Mouse (Mus musculus) limb, embryonic 14.5 days (tissue): ENCODE data around the gene Tsc2. TPM values are rescaled to one million over a fixed set of nuclear protein-coding genes. Genes with fewer than 3 reads are reported as not detected.

ENCODE experiments used
- ATAC-seq: fragments of 200-750 bp; cut with Nextera tagmentation; 2 replicates; pipeline ENCODE4 v1.8.0; 2017; ENCODE audit warnings: low read depth, moderate number of reproducible peaks, moderate TSS enrichment; ENCODE audit not compliant: low FRiP score
- DNase-seq: peaks from one replicate; pipeline ENCODE4 v3.0.0-alpha.2; 2015; ENCODE audit warnings: low spot score
- H3K27ac ChIP-seq: fragments of 300-500 bp; sonication (generic); replicated peaks from 2 replicates; pipeline ENCODE4 v1.5.1; 2014; ENCODE audit warnings: low read depth, mild to moderate bottlenecking, low read length, moderate library complexity, mixed read lengths
- H3K27me3 ChIP-seq: fragments of 300-500 bp; sonication (generic); 2 replicates; pipeline ENCODE4 v1.6.1; 2014; ENCODE audit warnings: low read length, mixed read lengths; ENCODE audit not compliant: control insufficient read depth, insufficient read depth
- H3K36me3 ChIP-seq: fragments of 300-500 bp; sonication (generic); 2 replicates; pipeline ENCODE4 v1.6.1; 2014; ENCODE audit warnings: mild to moderate bottlenecking, low read length, moderate library complexity, mixed read lengths; ENCODE audit not compliant: control insufficient read depth, insufficient read depth
- H3K4me1 ChIP-seq: fragments of 300-500 bp; sonication (generic); 2 replicates; pipeline ENCODE4 v1.6.1; 2014; ENCODE audit warnings: antibody characterized with exemption, low read length, mixed read lengths; ENCODE audit not compliant: control insufficient read depth, insufficient read depth
- H3K4me2 ChIP-seq: fragments of 300-500 bp; sonication (generic); replicated peaks from 2 replicates; pipeline ENCODE4 v1.6.1; 2014; ENCODE audit warnings: low read depth, mild to moderate bottlenecking, low read length, moderate library complexity; ENCODE audit not compliant: severe bottlenecking
- H3K4me3 ChIP-seq: fragments of 300-500 bp; sonication (generic); replicated peaks from 2 replicates; pipeline ENCODE4 v1.5.1; 2014; ENCODE audit warnings: low read length
- H3K9ac ChIP-seq: fragments of 300-500 bp; sonication (generic); 2 replicates; pipeline ENCODE4 v1.6.1; 2014; ENCODE audit warnings: mild to moderate bottlenecking, low read depth, low read length, moderate library complexity; ENCODE audit not compliant: severe bottlenecking
- H3K9me3 ChIP-seq: fragments of 300-500 bp; sonication (generic); 2 replicates; pipeline ENCODE4 v1.6.1; 2016; ENCODE audit warnings: low read length; ENCODE audit not compliant: control insufficient read depth
- POLR2A ChIP-seq: fragments of 200-500 bp; IDR thresholded peaks from 2 replicates; pipeline ENCODE4 v1.8.0; 2012; ENCODE audit warnings: inconsistent platforms, mild to moderate bottlenecking, moderate library complexity, borderline replicate concordance; ENCODE audit not compliant: insufficient read depth, insufficient read length; ENCODE audit errors: extremely low read depth
- WGBS: fragments of 180-500 bp; shearing (Covaris S2); extraction: QIAGEN DNeasy Blood & Tissue Kit; methylation state at CpG from one replicate; pipeline ENCODE4 v1.1.7; 2014; 5-methylcytosine and 5-hydroxymethylcytosine counted together
- polyA plus RNA-seq, 2 experiments: library from polyadenylated mRNA; depleted of rRNA in 1 of 2; stranded (reverse) in 1 of 2; unstranded in 1 of 2; fragments of >200 nt; fragmentation: Nextera tagmentation in 1 of 2; extraction: Ambion mirVana in 1 of 2; gene quantifications; 2 replicates each; pipeline versions ENCODE4 v1.2.1 to v1.2.3; 2012 to 2014

Gene Tsc2
- polyA plus RNA-seq, 2 experiments: 62.9 to 162 TPM

DNA sequence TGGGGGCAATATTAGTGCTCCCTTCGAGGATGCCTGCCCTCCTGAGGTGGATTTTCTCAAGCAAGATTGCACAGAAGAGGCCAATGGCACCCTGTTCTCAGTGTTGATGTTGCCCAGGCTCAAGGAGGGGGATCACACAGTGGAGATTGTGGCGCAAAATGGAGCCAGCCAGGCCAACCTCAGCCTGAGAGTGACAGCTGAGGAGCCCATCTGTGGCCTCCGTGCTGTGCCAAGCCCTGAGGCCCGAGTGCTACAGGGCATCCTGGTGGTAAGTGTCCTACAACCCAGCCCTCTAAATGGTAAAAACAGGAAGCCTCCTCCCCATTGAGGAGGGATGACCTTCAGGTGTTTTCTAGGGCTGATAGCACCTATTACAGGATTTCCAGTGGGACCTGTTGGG, 62.6 kb downstream of the Tsc2 start:
- H3K9ac ChIP-seq: no peak overlapping the region
- no peak for DNase-seq
- H3K4me3 ChIP-seq: no peak overlapping the region
- no peak for TF ChIP-seq POLR2A
- H3K36me3 ChIP-seq: peaks cover 97% of the 10 kb centered on the region
- ATAC-seq: no peak
- H3K27me3 ChIP-seq: no peaks in the 10 kb centered on the region
- H3K4me1 ChIP-seq: no peaks in the 10 kb centered on the region
- WGBS: 85% methylated on average over 4 of the region's 4 CpGs
- H3K9me3 ChIP-seq: no peaks in the 10 kb centered on the region
- H3K27ac ChIP-seq: no peak overlapping the region
- H3K4me2 ChIP-seq: no peak overlapping the region

DNA sequence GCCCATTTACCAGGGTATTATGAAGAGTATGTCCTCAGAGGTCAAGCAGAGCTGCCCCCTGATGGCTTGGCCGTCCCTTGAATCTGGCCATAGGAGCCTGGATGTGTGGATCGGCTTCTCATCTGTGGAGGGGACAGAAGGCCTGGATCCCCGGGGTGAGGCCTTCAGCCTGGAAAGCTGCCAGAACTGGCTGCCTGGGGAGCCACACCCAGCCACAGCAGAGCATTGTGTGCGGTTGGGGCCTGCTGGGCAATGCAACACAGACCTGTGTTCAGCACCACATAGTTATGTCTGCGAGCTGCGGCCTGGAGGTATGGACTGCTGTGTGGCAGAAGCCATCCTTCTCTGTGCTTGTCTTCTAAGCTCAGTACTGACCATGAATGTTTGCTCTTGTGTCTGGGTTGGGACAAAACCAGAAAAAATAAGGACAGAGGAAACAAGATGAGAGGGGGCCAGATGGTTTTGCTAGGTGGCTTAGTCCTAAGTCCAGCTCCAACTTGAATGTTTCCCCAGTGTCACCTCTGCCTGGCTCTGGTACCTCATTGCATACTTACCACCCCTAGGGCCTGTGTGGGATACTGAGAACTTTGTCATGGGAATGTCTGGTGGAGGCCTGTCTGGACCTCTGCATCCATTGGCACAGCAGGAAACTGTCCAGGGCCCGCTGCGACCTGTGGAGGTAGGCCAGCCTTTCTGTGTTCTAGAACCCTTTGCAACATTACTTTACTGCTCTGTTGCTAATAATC, 65.2 kb downstream of the Tsc2 start:
- Histone ChIP-seq H3K4me1 (no peaks in the 10 kb centered on the region), H3K27me3 (no peaks in the 10 kb centered on the region), H3K9ac (no peak overlapping the region), H3K4me3 (no peak overlapping the region), H3K9me3 (no peaks in the 10 kb centered on the region), H3K4me2 (no peak overlapping the region), H3K27ac (no peak overlapping the region), H3K36me3 (peaks cover 79% of the 10 kb centered on the region)
- ATAC-seq (no peak), DNase-seq (no peak)
- TF ChIP-seq POLR2A: no peak
- whole genome bisulfite sequencing: 74% methylated on average over 8 of the region's 8 CpGs

DNA sequence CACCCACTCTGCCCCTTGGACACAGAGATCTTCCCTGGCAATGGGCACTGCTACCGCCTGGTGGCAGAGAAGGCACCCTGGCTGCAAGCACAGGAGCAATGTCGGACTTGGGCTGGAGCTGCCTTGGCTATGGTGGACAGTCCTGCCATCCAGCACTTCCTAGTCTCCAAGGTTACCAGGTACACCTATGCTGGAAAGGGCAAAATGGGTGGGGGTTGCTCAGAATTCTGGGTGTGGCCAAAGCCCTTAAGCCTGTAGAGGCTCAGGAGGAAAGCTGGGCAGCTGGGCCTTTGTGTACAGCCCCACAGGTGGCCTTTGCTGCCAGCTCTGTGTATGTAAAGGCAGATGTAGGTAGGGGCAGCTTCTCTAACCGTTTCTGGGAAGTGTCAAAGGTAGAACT, 66.6 kb downstream of the Tsc2 start:
- no peaks in the 10 kb centered on the region for H3K27me3 ChIP-seq
- no peak overlapping the region for H3K9ac ChIP-seq
- no peaks in the 10 kb centered on the region for H3K9me3 ChIP-seq
- no peak for TF ChIP-seq POLR2A
- DNase-seq (no peak), ATAC-seq (no peak)
- no peaks in the 10 kb centered on the region for H3K4me1 ChIP-seq
- H3K4me3 ChIP-seq: no peak overlapping the region
- WGBS: 82% methylated on average over 3 of the region's 3 CpGs
- H3K4me2 ChIP-seq: no peak overlapping the region
- H3K36me3 ChIP-seq: peaks cover 64% of the 10 kb centered on the region
- H3K27ac ChIP-seq: no peak overlapping the region

DNA sequence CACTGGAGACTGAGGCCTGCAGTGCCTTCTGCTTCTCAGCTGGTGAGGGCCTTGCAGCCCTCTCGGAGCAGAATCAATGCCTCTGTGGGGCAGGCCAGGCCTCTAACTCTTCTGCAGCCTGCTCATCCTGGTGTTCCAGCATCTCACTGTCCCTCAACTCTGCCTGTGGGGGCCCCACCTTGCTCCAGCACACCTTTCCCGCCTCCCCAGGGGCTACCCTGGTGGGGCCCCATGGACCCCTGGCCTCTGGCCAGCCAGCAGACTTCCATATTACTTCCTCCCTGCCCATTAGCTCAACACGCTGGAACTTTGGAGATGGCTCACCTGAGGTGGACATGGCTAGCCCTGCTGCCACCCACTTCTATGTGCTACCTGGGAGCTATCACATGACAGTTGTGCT, 67.3 kb downstream of the Tsc2 start:
- no peak for TF ChIP-seq POLR2A
- Histone ChIP-seq H3K27ac (no peak overlapping the region), H3K4me1 (no peaks in the 10 kb centered on the region; the same call in 1 of the 2 replicates), H3K9ac (no peak overlapping the region), H3K4me3 (no peak overlapping the region), H3K4me2 (no peak overlapping the region), H3K27me3 (no peaks in the 10 kb centered on the region), H3K36me3 (peaks cover 64% of the 10 kb centered on the region), H3K9me3 (no peaks in the 10 kb centered on the region)
- 90% methylated on average over 3 of the region's 3 CpGs for WGBS
- DNase-seq (no peak), ATAC-seq (no peak)

DNA sequence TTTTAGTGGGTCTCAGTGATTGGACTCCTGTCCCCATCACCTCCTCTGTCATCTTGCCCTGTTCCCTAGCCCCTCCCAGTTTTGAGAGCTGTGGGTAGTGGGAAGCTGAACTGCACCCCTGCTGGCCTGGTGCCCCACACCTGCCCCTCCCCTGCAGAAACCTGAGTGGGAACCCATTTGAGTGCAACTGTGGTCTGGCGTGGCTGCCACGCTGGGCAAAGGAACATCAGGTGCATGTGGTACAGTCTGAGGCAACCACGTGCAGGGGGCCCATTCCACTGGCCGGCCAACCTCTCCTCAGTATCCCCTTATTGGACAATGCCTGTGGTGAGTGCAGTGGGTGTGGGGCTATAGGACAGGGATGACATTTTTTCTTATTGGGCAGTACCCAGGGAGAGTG, 68.0 kb downstream of the Tsc2 start:
- no peak for TF ChIP-seq POLR2A
- 86% methylated on average over 4 of the region's 4 CpGs for whole genome bisulfite sequencing
- H3K4me1 ChIP-seq: peaks cover 2% of the 10 kb centered on the region; the same call in 1 of the 2 replicates
- no peaks in the 10 kb centered on the region for H3K27me3 ChIP-seq
- no peaks in the 10 kb centered on the region for H3K9me3 ChIP-seq
- no peak for ATAC-seq
- no peak overlapping the region for H3K4me3 ChIP-seq
- peaks cover 57% of the 10 kb centered on the region for H3K36me3 ChIP-seq
- DNase-seq: no peak
- H3K9ac ChIP-seq: no peak overlapping the region
- H3K4me2 ChIP-seq: no peak overlapping the region
- H3K27ac ChIP-seq: no peak overlapping the region

DNA sequence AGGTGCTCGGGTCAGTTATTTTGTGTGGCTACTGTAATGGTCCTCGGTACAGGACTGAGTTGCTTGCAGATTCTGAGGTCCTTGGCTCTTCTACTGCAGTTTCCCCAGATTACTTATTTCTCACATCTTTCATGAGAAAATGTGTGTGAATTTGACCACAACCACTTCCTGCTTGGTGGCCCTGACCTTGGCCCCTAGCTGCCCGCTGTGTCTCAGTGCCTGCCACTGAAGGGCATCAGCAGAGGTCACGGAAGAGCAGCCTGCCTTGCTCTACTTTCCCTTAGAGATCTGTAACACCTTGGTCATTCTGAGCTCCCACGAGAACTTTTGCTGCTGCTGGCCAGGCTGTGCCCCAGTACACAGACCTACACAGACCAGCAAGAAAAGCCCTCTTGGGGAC, 68.8 kb downstream of the Tsc2 start:
- no peak for TF ChIP-seq POLR2A
- Histone ChIP-seq H3K9me3 (no peaks in the 10 kb centered on the region), H3K4me1 (peaks cover 8% of the 10 kb centered on the region), H3K27me3 (no peaks in the 10 kb centered on the region), H3K4me3 (no peak overlapping the region), H3K4me2 (no peak overlapping the region), H3K36me3 (peaks cover 51% of the 10 kb centered on the region), H3K27ac (no peak overlapping the region), H3K9ac (no peak overlapping the region)
- 86% methylated on average over 5 of the region's 5 CpGs for WGBS
- no peak for DNase-seq
- ATAC-seq: no peak
